Mouse (Mus musculus) v-Abl transformed pro-B cells (cell line): Measurements from ENCODE around the gene Ell.

Experiments used
- in situ Hi-C, 2 experiments: fragments of 400-800 bp; cut with MboI; formaldehyde crosslinking; loops; one replicate each; pipeline ENCODE4 v1.15.1; 2025; ENCODE audit not compliant: unreplicated experiment in 2 of 2

Gene Ell

GRCm38 (mm10) chr8:70608749-70609367, 69.6 kb downstream of the Ell start, which contains the start of gene Ssbp4:
Ssbp4 (minus strand) TSS chr8:70608872.
- in situ Hi-C loops: loop anchor here in 1 of 2 experiments (5.0 kb wide), 1 partner anchor 47 kb away; no protein-coding TSS in a partner anchor

- in situ Hi-C loops: loop anchor here in 1 of 2 experiments (5.0 kb wide), 1 partner anchor 47 kb away; no protein-coding TSS in a partner anchor
Measured at GRCm38 (mm10) chr8:70609368-70609848, 70.2 kb downstream of the Ell start.

- in situ Hi-C loops: loop anchor here (5.0 to 10.0 kb wide), 5 partner anchors 37 to 235 kb away; no protein-coding TSS in a partner anchor
Measured at GRCm38 (mm10) chr8:70609849-70610795, 70.9 kb downstream of the Ell start.

- in situ Hi-C loops: loop anchor here (5.0 to 10.0 kb wide), 4 partner anchors 36 to 234 kb away; no protein-coding TSS in a partner anchor
Measured at GRCm38 (mm10) chr8:70610796-70611771, 71.8 kb downstream of the Ell start.

GRCm38 (mm10) chr8:70611849-70612248, 72.6 kb downstream of the Ell start:
- in situ Hi-C loops: loop anchor here (5.0 to 10.0 kb wide), 4 partner anchors 35 to 233 kb away; no protein-coding TSS in a partner anchor

- in situ Hi-C loops: loop anchor here (5.0 to 10.0 kb wide), 4 partner anchors 34 to 231 kb away; no protein-coding TSS in a partner anchor
Measured at GRCm38 (mm10) chr8:70613763-70614162, 74.5 kb downstream of the Ell start.

- in situ Hi-C loops: loop anchor here (5.0 to 10.0 kb wide), 4 partner anchors 33 to 230 kb away; no protein-coding TSS in a partner anchor
Measured at GRCm38 (mm10) chr8:70614469-70614868, 75.2 kb downstream of the Ell start.

GRCm38 (mm10) chr8:70615281-70615680, 76.0 kb downstream of the Ell start:
- in situ Hi-C loops: loop anchor here (10.0 kb wide), 1 partner anchor 230 kb away; no protein-coding TSS in a partner anchor

GRCm38 (mm10) chr8:70615894-70616293, 76.6 kb downstream of the Ell start, which contains the start of gene Lrrc25:
Lrrc25 (plus strand) TSS chr8:70616155.
- in situ Hi-C loops: loop anchor here (10.0 kb wide), 1 partner anchor 229 kb away; no protein-coding TSS in a partner anchor

- in situ Hi-C loops: loop anchor here (10.0 kb wide), 1 partner anchor 228 kb away; no protein-coding TSS in a partner anchor
Measured at GRCm38 (mm10) chr8:70616645-70617044, 77.4 kb downstream of the Ell start.

GRCm38 (mm10) chr8:70617985-70618384, 78.7 kb downstream of the Ell start:
- in situ Hi-C loops: loop anchor here (10.0 kb wide), 1 partner anchor 227 kb away; no protein-coding TSS in a partner anchor

GRCm38 (mm10) chr8:70618888-70619334, 79.7 kb downstream of the Ell start:
- in situ Hi-C loops: loop anchor here (10.0 kb wide), 1 partner anchor 226 kb away; no protein-coding TSS in a partner anchor

- in situ Hi-C loops: no loop called here
Measured at GRCm38 (mm10) chr8:70622220-70622619, 83.0 kb downstream of the Ell start.

GRCm38 (mm10) chr8:70625104-70625503, 85.8 kb downstream of the Ell start:
- in situ Hi-C loops: no loop called here

GRCm38 (mm10) chr8:70627041-70627440, 87.8 kb downstream of the Ell start:
- in situ Hi-C loops: no loop called here

GRCm38 (mm10) chr8:70628986-70629490, 89.8 kb downstream of the Ell start:
- in situ Hi-C loops: no loop called here

- in situ Hi-C loops: loop anchor here in 1 of 2 experiments (5.0 kb wide), 1 partner anchor 82 kb away; no protein-coding TSS in a partner anchor
Measured at GRCm38 (mm10) chr8:70629574-70630531, 90.6 kb downstream of the Ell start.
